Mouse (Mus musculus): ENCODE results near the gene Ecm2.

Ecm2 gene

GRCm38 (mm10) chr13:49507176-49507575, 2.6 kb downstream of the Ecm2 start:
- CTCF ChIA-PET: no interaction called here

- CTCF ChIA-PET: no interaction called here
Measured at GRCm38 (mm10) chr13:49518761-49519160, 14.2 kb downstream of the Ecm2 start.

- CTCF ChIA-PET: no interaction called here
Measured at GRCm38 (mm10) chr13:49526235-49526634, 21.6 kb downstream of the Ecm2 start.

GRCm38 (mm10) chr13:49530636-49531035, 26.0 kb downstream of the Ecm2 start:
- CTCF ChIA-PET: no interaction called here

GRCm38 (mm10) chr13:49536946-49537345, 32.3 kb downstream of the Ecm2 start:
- CTCF ChIA-PET: no interaction called here

GRCm38 (mm10) chr13:49538693-49539092, 34.1 kb downstream of the Ecm2 start:
- CTCF ChIA-PET: no interaction called here

GRCm38 (mm10) chr13:49544279-49544678, 39.7 kb downstream of the Ecm2 start, which contains the start of gene Aspn:
Gene Aspn (plus strand): TSS chr13:49544443.
- CTCF ChIA-PET: no interaction called here

GRCm38 (mm10) chr13:49545646-49546045, 41.0 kb downstream of the Ecm2 start:
- CTCF ChIA-PET: no interaction called here

GRCm38 (mm10) chr13:49546517-49546916, 41.9 kb downstream of the Ecm2 start:
- CTCF ChIA-PET: no interaction called here

GRCm38 (mm10) chr13:49547563-49548150, 43.0 kb downstream of the Ecm2 start:
- CTCF ChIA-PET: no interaction called here

GRCm38 (mm10) chr13:49549616-49550015, 45.0 kb downstream of the Ecm2 start:
- CTCF ChIA-PET: no interaction called here

GRCm38 (mm10) chr13:49554519-49554918, 49.9 kb downstream of the Ecm2 start:
- CTCF ChIA-PET: no interaction called here

- CTCF ChIA-PET: no interaction called here
Measured at GRCm38 (mm10) chr13:49556203-49556602, 51.6 kb downstream of the Ecm2 start.

- CTCF ChIA-PET: no interaction called here
Measured at GRCm38 (mm10) chr13:49556924-49557323, 52.3 kb downstream of the Ecm2 start.

GRCm38 (mm10) chr13:49559185-49559584, 54.6 kb downstream of the Ecm2 start:
- CTCF ChIA-PET: no interaction called here

- CTCF ChIA-PET: no interaction called here
Measured at GRCm38 (mm10) chr13:49560886-49561285, 56.3 kb downstream of the Ecm2 start.

- CTCF ChIA-PET: no interaction called here
Measured at GRCm38 (mm10) chr13:49564347-49564746, 59.7 kb downstream of the Ecm2 start.

GRCm38 (mm10) chr13:49570371-49570770, 65.8 kb downstream of the Ecm2 start:
- CTCF ChIA-PET: no interaction called here

- CTCF ChIA-PET: no interaction called here
Measured at GRCm38 (mm10) chr13:49571418-49571817, 66.8 kb downstream of the Ecm2 start.

GRCm38 (mm10) chr13:49581541-49582530, 77.2 kb downstream of the Ecm2 start, which contains the start of gene Omd:
Gene Omd (plus strand): TSS chr13:49582462.
- CTCF ChIA-PET: no interaction called here

All from spleen, embryonic (tissue).